Mouse (Mus musculus): Measurements from ENCODE around the gene Arsb. TPM values are rescaled to one million over a fixed set of nuclear protein-coding genes. Genes with fewer than 3 reads are reported as not detected.

Arsb gene
- 14.2 and 14.3 TPM in 2 replicates for polyA plus RNA-seq (2014; fragmentation: Nextera tagmentation; extraction: Ambion mirVana)

DNA sequence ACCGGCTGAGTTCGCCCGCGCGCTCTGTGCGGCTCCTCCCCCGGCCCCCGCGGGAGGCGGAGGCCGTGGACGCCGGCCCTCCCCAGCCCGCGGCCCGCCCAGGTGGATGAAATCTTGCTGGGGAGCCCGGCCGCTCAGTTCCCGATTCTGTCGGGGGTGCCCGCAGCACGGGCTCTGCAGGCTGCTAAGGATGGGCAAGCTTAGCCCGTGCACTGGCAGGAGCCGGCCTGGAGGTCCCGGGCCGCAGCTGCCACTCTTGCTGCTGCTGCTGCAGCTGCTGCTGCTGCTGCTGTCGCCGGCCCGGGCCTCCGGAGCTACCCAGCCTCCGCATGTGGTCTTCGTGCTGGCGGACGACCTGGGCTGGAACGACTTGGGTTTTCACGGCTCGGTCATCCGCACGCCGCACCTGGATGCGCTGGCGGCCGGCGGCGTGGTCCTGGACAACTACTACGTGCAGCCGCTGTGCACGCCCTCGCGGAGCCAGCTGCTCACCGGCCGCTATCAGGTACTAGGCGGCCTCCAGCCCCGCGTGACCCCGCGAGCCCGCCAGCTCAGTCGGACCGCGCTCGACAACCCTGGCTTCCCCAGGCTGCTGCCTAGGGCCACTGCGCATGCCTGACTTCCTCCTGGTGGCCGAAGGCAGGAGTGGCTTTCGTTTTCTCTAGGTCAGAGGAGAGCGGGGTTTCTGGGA is at the start of gene Arsb:
Gene Arsb (plus strand): TSS at position 43 of the 691 bp plus-strand sequence.
- under 1% methylated on average over 65 of the region's 66 CpGs for WGBS
- DNase-seq (ENCODE audit: low spot score) (peak; percentile 85), ATAC-seq (replicated peaks; ENCODE audit: low FRiP score, low TSS enrichment, low read depth) (peak; percentile 95)
- Histone ChIP-seq H3K9me3 (ENCODE audit: control insufficient read depth, low read length) (no peaks in the 10 kb centered on the region), H3K4me2 (ENCODE audit: low read length) (peak within 1 kb of the TSS; percentile 96), H3K27ac (ENCODE audit: low read depth) (peak within 1 kb of the TSS; percentile 86), H3K36me3 (ENCODE audit: control insufficient read depth, insufficient read depth, low read length) (no peaks in the 10 kb centered on the region), H3K4me1 (replicated peaks; ENCODE audit: control insufficient read depth, insufficient read depth, low read length) (peaks cover 10% of the 10 kb centered on the region; the same call in 1 of the 2 replicates), H3K9ac (ENCODE audit: low read length) (peak within 1 kb of the TSS; percentile 76), H3K4me3 (ENCODE audit: low read depth, low read length) (peak within 1 kb of the TSS; percentile 68), H3K27me3 (replicated peaks; ENCODE audit: control insufficient read depth, insufficient read depth, low read length) (no peaks in the 10 kb centered on the region)

DNA sequence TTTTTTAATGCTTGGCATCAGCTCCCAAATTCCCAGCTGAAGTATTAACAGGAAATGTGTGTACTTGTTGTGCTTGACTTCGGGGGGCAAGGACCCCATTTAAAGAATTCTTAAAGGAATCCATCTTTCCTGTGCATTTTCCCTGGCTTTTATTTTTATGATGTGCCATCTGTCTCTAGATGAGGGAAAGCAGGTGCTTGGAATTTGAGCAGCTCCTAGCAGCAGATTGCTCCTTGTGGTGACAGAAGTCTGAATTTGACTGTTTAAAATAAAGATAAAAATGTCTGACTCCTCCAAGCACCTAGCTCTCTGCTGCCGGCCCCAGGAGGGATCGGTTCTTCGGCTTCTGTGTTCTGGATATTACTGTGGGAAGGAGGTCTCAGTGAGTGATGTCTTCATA is 49.5 kb upstream of the Arsb start:
- no peak overlapping the region for H3K27ac ChIP-seq (ENCODE audit: low read depth)
- H3K4me1 ChIP-seq (replicated peaks; ENCODE audit: control insufficient read depth, insufficient read depth, low read length), result 0 out of 2 replicates have a peak, but pooled peaks cover 3% of the 10 kb centered on the region
- no peak overlapping the region for H3K9ac ChIP-seq (ENCODE audit: low read length)
- H3K36me3 ChIP-seq (ENCODE audit: control insufficient read depth, insufficient read depth, low read length), result no peaks in the 10 kb centered on the region
- no peaks in the 10 kb centered on the region for H3K27me3 ChIP-seq (replicated peaks; ENCODE audit: control insufficient read depth, insufficient read depth, low read length)
- no peak for DNase-seq (ENCODE audit: low spot score)
- WGBS, result 68% methylated on average over 4 of the region's 4 CpGs
- no peak overlapping the region for H3K4me3 ChIP-seq (ENCODE audit: low read depth, low read length)
- H3K9me3 ChIP-seq (ENCODE audit: control insufficient read depth, low read length), result no peaks in the 10 kb centered on the region
- ATAC-seq (replicated peaks; ENCODE audit: low FRiP score, low TSS enrichment, low read depth), result no peak
- no peak overlapping the region for H3K4me2 ChIP-seq (ENCODE audit: low read length)

DNA sequence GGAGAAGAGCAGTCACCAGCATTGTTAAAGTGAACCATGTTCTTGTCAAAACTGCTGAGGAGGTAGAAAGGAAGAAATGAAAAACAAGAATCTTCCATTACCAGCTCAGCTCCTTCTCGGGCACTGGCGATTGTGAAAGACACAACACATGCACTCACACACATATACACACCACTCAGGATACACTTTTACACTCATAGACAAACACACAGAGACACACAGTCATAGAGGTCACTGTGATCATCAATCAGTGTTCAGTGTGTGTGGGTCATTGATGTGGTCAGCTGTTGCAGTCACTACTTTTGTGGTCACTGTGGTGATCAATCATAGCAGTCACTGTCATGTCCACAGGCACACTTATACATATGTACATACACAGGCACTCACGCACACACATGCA is 48.0 kb upstream of the Arsb start:
- no peak overlapping the region for H3K27ac ChIP-seq (ENCODE audit: low read depth)
- no peak overlapping the region for H3K4me2 ChIP-seq (ENCODE audit: low read length)
- no peaks in the 10 kb centered on the region for H3K27me3 ChIP-seq (replicated peaks; ENCODE audit: control insufficient read depth, insufficient read depth, low read length)
- H3K4me1 ChIP-seq (replicated peaks; ENCODE audit: control insufficient read depth, insufficient read depth, low read length), result 0 out of 2 replicates have a peak, but pooled peaks cover 3% of the 10 kb centered on the region
- WGBS, result 81% methylated on average over 3 of the region's 3 CpGs
- H3K36me3 ChIP-seq (ENCODE audit: control insufficient read depth, insufficient read depth, low read length), result no peaks in the 10 kb centered on the region
- no peaks in the 10 kb centered on the region for H3K9me3 ChIP-seq (ENCODE audit: control insufficient read depth, low read length)
- ATAC-seq (replicated peaks; ENCODE audit: low FRiP score, low TSS enrichment, low read depth) (no peak), DNase-seq (ENCODE audit: low spot score) (no peak)
- H3K9ac ChIP-seq (ENCODE audit: low read length), result no peak overlapping the region
- H3K4me3 ChIP-seq (ENCODE audit: low read depth, low read length), result no peak overlapping the region

DNA sequence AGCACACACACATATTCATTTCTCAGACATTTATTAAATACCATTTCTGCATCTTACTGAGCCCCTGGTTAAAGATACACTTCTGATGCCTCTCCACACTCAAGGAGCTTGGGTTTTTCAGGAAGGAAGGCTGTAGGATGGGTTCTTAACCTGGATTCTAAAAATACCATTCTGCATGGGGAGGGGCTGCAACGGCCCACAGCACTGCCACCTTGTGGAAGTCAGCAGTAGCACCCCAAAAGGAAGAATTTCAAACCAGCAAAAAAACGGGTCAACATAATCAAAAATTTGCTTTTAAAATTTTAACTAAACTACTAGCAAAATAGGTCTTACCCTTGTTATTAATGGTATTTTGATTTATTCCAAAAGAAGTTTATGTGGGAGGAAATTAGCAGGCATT is 47.2 kb upstream of the Arsb start:
- Histone ChIP-seq H3K4me2 (ENCODE audit: low read length) (no peak overlapping the region), H3K9me3 (ENCODE audit: control insufficient read depth, low read length) (no peaks in the 10 kb centered on the region), H3K9ac (ENCODE audit: low read length) (no peak overlapping the region), H3K4me3 (ENCODE audit: low read depth, low read length) (no peak overlapping the region), H3K27me3 (replicated peaks; ENCODE audit: control insufficient read depth, insufficient read depth, low read length) (no peaks in the 10 kb centered on the region), H3K36me3 (ENCODE audit: control insufficient read depth, insufficient read depth, low read length) (no peaks in the 10 kb centered on the region), H3K27ac (ENCODE audit: low read depth) (no peak overlapping the region), H3K4me1 (replicated peaks; ENCODE audit: control insufficient read depth, insufficient read depth, low read length) (no peaks in the 10 kb centered on the region)
- no peak for DNase-seq (ENCODE audit: low spot score)
- WGBS, result 33% methylated on average over 2 of the region's 2 CpGs
- no peak for ATAC-seq (replicated peaks; ENCODE audit: low FRiP score, low TSS enrichment, low read depth)

DNA sequence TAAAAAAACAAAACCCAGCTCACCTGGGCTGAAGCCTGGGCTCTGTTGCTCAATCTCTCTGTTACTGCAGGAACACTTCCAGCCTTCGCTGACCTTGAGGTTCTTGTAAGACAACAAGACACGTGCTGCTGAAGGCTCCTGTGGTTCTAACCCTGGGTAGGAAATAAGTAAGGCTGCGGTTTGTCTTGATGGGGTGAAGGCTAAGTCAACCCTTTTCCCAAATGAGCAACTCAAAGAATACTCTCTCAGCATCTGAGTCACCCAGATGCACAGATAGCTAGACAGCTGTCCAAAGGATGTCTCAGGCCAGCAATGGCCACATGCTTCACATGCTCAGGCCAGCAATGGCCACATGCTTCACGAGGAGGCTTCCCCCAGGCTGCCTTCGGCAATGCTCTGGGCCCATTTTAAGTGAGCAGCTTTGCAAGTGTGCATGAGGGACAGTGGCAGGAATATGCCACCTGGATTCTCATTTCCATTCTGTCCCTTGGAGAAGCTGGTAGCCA is 36.2 kb upstream of the Arsb start:
- Histone ChIP-seq H3K27me3 (replicated peaks; ENCODE audit: control insufficient read depth, insufficient read depth, low read length) (no peaks in the 10 kb centered on the region), H3K4me1 (replicated peaks; ENCODE audit: control insufficient read depth, insufficient read depth, low read length) (no peaks in the 10 kb centered on the region), H3K36me3 (ENCODE audit: control insufficient read depth, insufficient read depth, low read length) (no peaks in the 10 kb centered on the region), H3K9me3 (ENCODE audit: control insufficient read depth, low read length) (no peaks in the 10 kb centered on the region), H3K27ac (ENCODE audit: low read depth) (no peak overlapping the region), H3K4me2 (ENCODE audit: low read length) (no peak overlapping the region), H3K9ac (ENCODE audit: low read length) (no peak overlapping the region), H3K4me3 (ENCODE audit: low read depth, low read length) (no peak overlapping the region)
- no peak for DNase-seq (ENCODE audit: low spot score)
- 86% methylated on average over 5 of the region's 5 CpGs for WGBS
- no peak for ATAC-seq (replicated peaks; ENCODE audit: low FRiP score, low TSS enrichment, low read depth)

DNA sequence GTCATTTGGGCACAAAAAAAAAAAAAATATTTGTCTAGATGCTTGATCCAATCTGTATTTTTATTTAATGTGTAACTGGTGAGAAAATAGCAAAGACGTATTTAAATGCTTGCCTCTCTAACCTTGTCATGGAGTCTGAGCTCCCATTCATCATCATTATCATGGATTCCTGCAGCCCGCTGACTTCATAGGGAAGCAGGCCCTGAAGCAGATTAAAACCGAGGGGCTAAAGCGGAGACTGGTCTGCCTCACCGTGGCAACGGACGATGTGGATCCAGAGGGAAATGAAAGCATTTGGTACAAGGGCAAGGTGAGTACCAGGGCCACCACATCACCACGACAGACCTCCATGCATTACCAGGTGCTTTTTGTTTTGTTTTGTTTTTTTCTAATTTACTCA is 27.3 kb upstream of the Arsb start:
- ATAC-seq (replicated peaks; ENCODE audit: low FRiP score, low TSS enrichment, low read depth) (no peak), DNase-seq (ENCODE audit: low spot score) (no peak)
- WGBS, result 55% methylated on average over 8 of the region's 8 CpGs

DNA sequence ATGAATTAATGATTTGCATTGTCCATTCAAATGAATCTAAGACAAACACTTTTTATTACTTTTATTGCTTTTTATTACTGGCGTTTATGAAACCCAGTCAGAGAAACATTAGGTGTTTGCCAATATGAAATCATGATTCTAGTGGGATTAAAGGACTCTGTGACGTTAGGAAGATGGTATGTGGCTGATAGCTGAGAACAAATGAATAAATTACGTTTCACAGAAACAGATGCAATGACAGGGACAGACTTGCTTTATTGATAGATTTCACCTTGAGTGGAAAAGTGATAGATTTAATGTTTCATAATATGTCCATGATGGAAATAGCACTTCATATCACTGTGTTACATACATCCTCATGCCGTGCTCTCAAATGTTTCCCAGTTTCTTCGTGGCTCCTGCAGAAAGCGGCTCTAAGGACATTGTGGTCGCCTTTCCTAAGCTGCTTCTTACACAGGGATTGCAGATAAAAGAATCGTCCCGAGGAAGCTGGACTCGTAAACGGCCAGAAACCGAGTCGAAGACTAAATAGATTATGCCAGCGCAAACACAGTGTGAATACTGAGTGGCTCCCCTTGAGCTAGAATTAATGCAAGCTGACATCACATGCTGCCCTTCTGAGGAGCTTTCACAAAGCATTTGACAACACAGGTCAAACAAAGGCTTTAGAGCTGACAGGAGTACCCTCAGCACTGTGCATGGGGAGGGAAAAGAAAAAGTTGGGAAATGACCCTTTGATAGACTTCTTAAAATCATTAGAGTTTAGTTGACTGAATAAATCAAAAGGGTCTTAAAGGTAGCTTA is 18.6 kb upstream of the Arsb start:
- Histone ChIP-seq H3K4me3 (ENCODE audit: low read depth, low read length) (no peak overlapping the region), H3K27ac (ENCODE audit: low read depth) (no peak overlapping the region), H3K9ac (ENCODE audit: low read length) (no peak overlapping the region), H3K36me3 (ENCODE audit: control insufficient read depth, insufficient read depth, low read length) (no peaks in the 10 kb centered on the region), H3K27me3 (replicated peaks; ENCODE audit: control insufficient read depth, insufficient read depth, low read length) (no peaks in the 10 kb centered on the region), H3K9me3 (ENCODE audit: control insufficient read depth, low read length) (no peaks in the 10 kb centered on the region), H3K4me2 (ENCODE audit: low read length) (no peak overlapping the region), H3K4me1 (replicated peaks; ENCODE audit: control insufficient read depth, insufficient read depth, low read length) (no peaks in the 10 kb centered on the region)
- 66% methylated on average over 14 of the region's 14 CpGs for WGBS
- DNase-seq (ENCODE audit: low spot score) (no peak), ATAC-seq (replicated peaks; ENCODE audit: low FRiP score, low TSS enrichment, low read depth) (no peak)

More for the DNA sequence above, 27.3 kb upstream of the Arsb start:
- Histone ChIP-seq H3K36me3 (ENCODE audit: control insufficient read depth, insufficient read depth, low read length) (no peaks in the 10 kb centered on the region), H3K4me1 (replicated peaks; ENCODE audit: control insufficient read depth, insufficient read depth, low read length) (no peaks in the 10 kb centered on the region), H3K4me3 (ENCODE audit: low read depth, low read length) (no peak overlapping the region), H3K4me2 (ENCODE audit: low read length) (no peak overlapping the region), H3K27ac (ENCODE audit: low read depth) (no peak overlapping the region), H3K9ac (ENCODE audit: low read length) (no peak overlapping the region), H3K9me3 (ENCODE audit: control insufficient read depth, low read length) (no peaks in the 10 kb centered on the region), H3K27me3 (replicated peaks; ENCODE audit: control insufficient read depth, insufficient read depth, low read length) (no peaks in the 10 kb centered on the region)

DNA sequence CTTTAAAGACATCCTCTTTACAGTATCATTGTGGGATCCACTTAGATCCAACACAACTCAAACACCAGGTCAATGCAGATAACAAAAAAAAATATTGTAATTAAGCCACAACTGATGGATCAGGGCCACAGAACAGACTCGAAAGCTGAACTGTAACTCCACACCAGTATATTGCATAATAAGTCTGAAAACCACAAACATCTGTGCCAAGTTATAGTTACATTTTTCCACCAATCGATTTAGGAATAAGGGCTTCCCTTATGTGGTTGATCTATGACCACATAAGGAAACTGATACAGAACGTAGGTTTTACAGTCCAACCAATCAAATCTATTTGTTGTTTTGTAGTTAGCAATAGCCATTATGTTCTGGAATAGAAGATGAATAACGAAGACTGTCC is 16.3 kb upstream of the Arsb start:
- 86% methylated on average over 4 of the region's 4 CpGs for WGBS
- Histone ChIP-seq H3K36me3 (ENCODE audit: control insufficient read depth, insufficient read depth, low read length) (no peaks in the 10 kb centered on the region), H3K9ac (ENCODE audit: low read length) (no peak overlapping the region), H3K4me3 (ENCODE audit: low read depth, low read length) (no peak overlapping the region), H3K4me2 (ENCODE audit: low read length) (no peak overlapping the region), H3K27ac (ENCODE audit: low read depth) (no peak overlapping the region), H3K27me3 (replicated peaks; ENCODE audit: control insufficient read depth, insufficient read depth, low read length) (no peaks in the 10 kb centered on the region), H3K4me1 (replicated peaks; ENCODE audit: control insufficient read depth, insufficient read depth, low read length) (no peaks in the 10 kb centered on the region), H3K9me3 (ENCODE audit: control insufficient read depth, low read length) (no peaks in the 10 kb centered on the region)
- DNase-seq (ENCODE audit: low spot score) (no peak), ATAC-seq (replicated peaks; ENCODE audit: low FRiP score, low TSS enrichment, low read depth) (no peak)
